Mouse (Mus musculus) heart, embryonic 15.5 days (tissue): ENCODE data around the gene Phf13. TPM values are rescaled to one million over a fixed set of nuclear protein-coding genes. Genes with fewer than 3 reads are reported as not detected.
A peak's percentile ranks its signal among the peaks of the same experiment; 100 is the strongest.
"Not testable (repeated sequence)": the region's sequence is repeated elsewhere in the genome, so short reads cannot be mapped to it uniquely, and the experiment has no call there.

Experiments used
- ATAC-seq: fragments of 200-750 bp; cut with Nextera tagmentation; replicated peaks from 2 replicates; pipeline ENCODE4 v1.8.0; 2017; ENCODE audit warnings: low read depth, moderate TSS enrichment; ENCODE audit not compliant: insufficient number of reproducible peaks, insufficient read depth, low FRiP score
- H3K27ac ChIP-seq: fragments of 300-500 bp; sonication (generic); 2 replicates; pipeline ENCODE4 v1.5.1; 2015; ENCODE audit warnings: mild to moderate bottlenecking, inconsistent platforms
- H3K27me3 ChIP-seq: fragments of 300-500 bp; sonication (generic); 2 replicates; pipeline ENCODE4 v1.6.1; 2015; ENCODE audit warnings: inconsistent platforms
- H3K36me3 ChIP-seq: fragments of 300-500 bp; sonication (generic); 2 replicates; pipeline ENCODE4 v1.6.1; 2015; ENCODE audit warnings: mild to moderate bottlenecking, inconsistent platforms
- H3K4me1 ChIP-seq: fragments of 300-500 bp; sonication (generic); replicated peaks from 2 replicates; pipeline ENCODE4 v1.6.1; 2015; ENCODE audit warnings: inconsistent platforms
- H3K4me2 ChIP-seq: fragments of 300-500 bp; sonication (generic); 2 replicates; pipeline ENCODE4 v1.6.1; 2015; ENCODE audit warnings: inconsistent platforms, mild to moderate bottlenecking, moderate library complexity
- H3K4me3 ChIP-seq: fragments of 300-500 bp; sonication (generic); 2 replicates; pipeline ENCODE4 v1.5.1; 2015; ENCODE audit warnings: mild to moderate bottlenecking, inconsistent platforms
- H3K9ac ChIP-seq: fragments of 300-500 bp; sonication (generic); 2 replicates; pipeline ENCODE4 v1.6.1; 2015; ENCODE audit warnings: mild to moderate bottlenecking, inconsistent platforms
- H3K9me3 ChIP-seq: fragments of 300-500 bp; sonication (generic); replicated peaks from 2 replicates; pipeline ENCODE4 v1.6.1; 2016; ENCODE audit warnings: inconsistent platforms
- WGBS: fragments of 180-500 bp; shearing (Covaris S2); methylation state at CpG from one replicate; pipeline ENCODE4 v1.1.7; 2015; ENCODE audit warnings: mixed read lengths; 5-methylcytosine and 5-hydroxymethylcytosine counted together
- polyA plus RNA-seq: library from polyadenylated mRNA; unstranded; fragments of >200 nt; fragmentation: Nextera tagmentation; extraction: Ambion mirVana; gene quantifications from 2 replicates; pipeline ENCODE4 v1.2.1, GENCODE M21; 2015

Phf13 gene
- 15.2 and 20.7 TPM in 2 replicates for polyA plus RNA-seq

DNA sequence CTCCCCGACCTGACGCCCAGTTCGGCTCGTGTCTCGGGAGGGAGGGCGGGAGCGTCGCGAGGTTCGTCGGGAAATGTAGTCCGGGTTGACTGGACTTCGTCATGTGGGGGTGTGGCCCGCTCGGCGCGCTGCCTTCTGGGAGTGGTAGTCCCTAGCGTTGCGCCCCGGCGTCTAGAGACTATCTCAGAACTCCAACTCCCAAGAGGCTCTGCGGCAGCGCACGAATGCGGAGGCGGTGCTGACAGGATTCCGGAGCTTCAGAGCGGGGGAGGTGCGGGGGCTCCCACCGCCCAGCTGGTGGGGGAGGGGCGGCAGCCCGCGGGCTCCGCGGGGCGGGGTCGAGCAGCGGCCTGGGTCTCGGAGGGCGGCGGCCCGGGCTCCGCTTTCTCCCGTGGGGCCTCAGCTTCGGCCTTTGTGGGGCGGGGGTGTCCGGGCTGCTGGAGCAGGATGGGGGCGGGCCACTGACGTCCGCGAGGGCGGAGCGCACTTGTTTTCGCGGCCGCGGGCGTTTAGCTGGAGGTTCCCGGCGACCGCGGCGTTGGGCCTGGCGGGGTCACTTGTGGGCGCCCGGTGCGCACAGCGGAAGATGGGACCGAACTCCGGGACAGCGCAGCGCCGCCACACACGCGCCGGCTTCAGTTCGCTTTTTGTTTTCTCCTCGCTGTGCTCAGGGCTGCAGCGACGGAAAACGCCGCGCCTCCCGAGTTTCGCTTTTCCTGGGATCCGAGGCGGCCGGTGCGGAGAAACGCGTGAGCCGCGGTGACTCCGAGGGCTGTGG is at the start of gene Phf13:
TSS of gene Phf13 (minus strand) at position 86 of the 778 bp plus-strand sequence.
- Histone ChIP-seq H3K27me3 (no peaks in the 10 kb centered on the region), H3K4me2 (peak within 1 kb of the TSS; percentile 89), H3K36me3 (peaks cover 13% of the 10 kb centered on the region), H3K4me3 (peak within 1 kb of the TSS; percentile 100), H3K9ac (peak within 1 kb of the TSS; percentile 96), H3K27ac (peak within 1 kb of the TSS; percentile 94), H3K9me3 (no peaks in the 10 kb centered on the region), H3K4me1 (peaks cover 28% of the 10 kb centered on the region)
- under 1% methylated on average over 80 of the region's 94 CpGs for WGBS
- peak; percentile 94 for ATAC-seq

DNA sequence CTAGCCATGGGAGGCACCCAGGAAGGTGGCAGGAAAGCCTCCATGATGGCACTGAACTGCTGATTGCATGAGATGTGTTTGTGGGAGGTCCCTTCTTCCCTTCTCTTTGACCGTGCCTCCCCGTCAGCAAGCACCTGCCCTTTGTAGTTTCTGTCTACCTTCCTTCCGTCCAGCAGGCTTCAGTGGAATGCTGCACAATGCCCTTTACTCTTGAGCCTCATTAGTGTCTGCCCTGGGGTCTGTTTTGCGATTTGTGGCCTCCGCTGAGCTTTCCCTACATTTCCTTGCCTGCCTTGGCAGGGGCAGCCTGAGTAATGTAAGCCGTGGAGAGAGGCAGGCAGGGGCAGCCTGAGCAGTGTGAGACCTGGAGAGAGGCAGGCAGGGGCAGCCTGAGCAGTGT is 48.6 kb upstream of the Phf13 start:
- H3K4me3 ChIP-seq = no peak overlapping the region
- no peak overlapping the region for H3K9ac ChIP-seq
- no peak for ATAC-seq
- no peak overlapping the region for H3K27ac ChIP-seq
- no peak overlapping the region for H3K4me2 ChIP-seq
- 79% methylated on average over 6 of the region's 6 CpGs for WGBS
- peaks cover 11% of the 10 kb centered on the region for H3K4me1 ChIP-seq
- no peaks in the 10 kb centered on the region for H3K27me3 ChIP-seq
- peaks cover 77% of the 10 kb centered on the region for H3K36me3 ChIP-seq
- H3K9me3 ChIP-seq = no peaks in the 10 kb centered on the region

DNA sequence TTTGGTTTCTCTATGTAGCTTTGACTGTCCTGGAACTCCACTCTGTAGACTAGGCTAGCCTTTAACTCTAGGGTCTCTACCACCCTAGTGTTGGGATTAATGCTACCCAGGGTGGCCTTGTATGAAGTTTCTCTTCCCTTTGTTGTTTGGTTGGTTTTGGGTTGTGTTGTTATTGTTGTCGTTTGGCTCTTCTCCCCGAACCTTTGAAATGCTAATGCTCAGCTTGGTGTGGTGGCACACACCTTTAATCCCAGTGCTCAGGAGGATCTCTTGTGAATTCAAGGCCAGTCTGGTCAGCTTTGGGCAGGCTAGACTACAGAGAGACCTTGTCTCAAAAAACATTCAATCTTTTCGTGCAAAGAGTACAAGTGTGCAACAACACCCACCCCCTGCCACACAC is 47.1 kb upstream of the Phf13 start:
- peaks cover 17% of the 10 kb centered on the region for H3K4me1 ChIP-seq
- no peak overlapping the region for H3K4me3 ChIP-seq
- H3K9me3 ChIP-seq = no peaks in the 10 kb centered on the region
- no peak for ATAC-seq
- H3K27ac ChIP-seq = no peak overlapping the region
- 91% methylated on average over 3 of the region's 3 CpGs for WGBS
- no peak overlapping the region for H3K9ac ChIP-seq
- no peak overlapping the region for H3K4me2 ChIP-seq
- H3K36me3 ChIP-seq = peaks cover 66% of the 10 kb centered on the region
- H3K27me3 ChIP-seq = no peaks in the 10 kb centered on the region

DNA sequence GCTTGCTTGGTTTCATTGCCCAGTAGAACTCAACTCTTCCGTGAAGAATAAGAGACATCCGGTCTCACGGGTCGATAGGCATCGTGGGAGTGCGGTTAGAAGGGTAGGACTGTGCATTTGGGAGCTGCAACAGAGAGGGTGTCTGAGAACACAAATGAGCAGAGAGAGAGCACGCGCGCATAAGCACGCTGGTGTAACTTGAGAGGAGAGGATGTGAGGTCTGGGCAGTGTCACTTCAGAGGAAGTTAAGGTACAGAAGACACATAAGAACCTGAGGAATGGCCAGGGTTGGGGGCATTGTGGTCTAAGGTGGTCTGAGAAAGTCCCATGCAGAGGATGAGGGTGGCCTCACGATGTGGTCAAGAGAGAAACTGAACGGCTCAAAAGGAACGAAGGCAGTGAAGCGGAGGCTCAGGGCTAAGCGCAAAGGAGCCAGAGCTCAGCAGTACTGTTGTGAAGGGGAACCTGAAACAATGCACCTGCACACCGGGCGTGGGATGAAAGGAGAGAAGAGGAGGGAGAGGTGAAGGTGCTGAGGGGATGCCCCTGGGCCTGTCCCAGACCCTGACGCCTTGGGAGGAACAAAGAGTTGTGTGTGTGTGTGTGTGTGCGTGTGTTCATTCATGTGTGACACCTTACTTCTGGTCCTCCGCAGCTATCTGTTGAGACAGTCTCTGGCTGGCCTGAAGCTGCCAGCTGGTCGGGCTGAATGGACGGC is 46.0 kb upstream of the Phf13 start:
- Histone ChIP-seq H3K9me3 (no peaks in the 10 kb centered on the region), H3K4me3 (no peak overlapping the region), H3K27me3 (no peaks in the 10 kb centered on the region), H3K36me3 (peaks cover 55% of the 10 kb centered on the region), H3K4me2 (no peak overlapping the region), H3K9ac (no peak overlapping the region), H3K27ac (no peak overlapping the region), H3K4me1 (peaks cover 18% of the 10 kb centered on the region)
- no peak for ATAC-seq
- 95% methylated on average over 22 of the region's 22 CpGs for WGBS

DNA sequence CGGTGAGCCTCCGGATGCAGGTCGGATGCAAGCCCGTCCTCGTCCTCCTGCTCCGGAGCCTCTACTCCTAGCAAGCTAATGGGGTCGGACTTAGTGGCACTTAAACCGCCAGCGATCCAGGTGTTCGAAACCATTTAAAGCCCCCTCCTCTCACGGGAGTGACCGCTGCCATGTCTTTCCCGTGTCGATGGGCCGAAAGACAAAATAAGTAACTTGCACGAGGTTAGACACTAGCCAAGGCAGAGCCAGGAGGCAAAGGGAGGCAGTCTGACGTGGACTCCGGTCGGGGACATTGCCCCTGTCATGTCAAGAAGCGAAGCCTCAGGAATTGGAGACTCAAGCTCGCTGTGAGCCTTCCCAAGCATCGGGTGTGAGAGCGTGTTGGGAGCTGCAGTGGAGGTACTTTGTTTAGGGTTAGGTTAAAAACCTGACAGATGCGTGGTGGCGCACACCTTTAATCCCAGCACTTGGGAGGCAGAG is 43.8 kb upstream of the Phf13 start:
- Histone ChIP-seq H3K27me3 (no peaks in the 10 kb centered on the region), H3K9ac (peak overlapping the region; percentile 92), H3K4me2 (peak overlapping the region; percentile 96), H3K9me3 (no peaks in the 10 kb centered on the region), H3K4me1 (peaks cover 18% of the 10 kb centered on the region), H3K4me3 (peak overlapping the region; percentile 99), H3K27ac (no peak overlapping the region), H3K36me3 (peaks cover 38% of the 10 kb centered on the region)
- WGBS = 2% methylated on average over 25 of the region's 25 CpGs
- ATAC-seq = no peak

DNA sequence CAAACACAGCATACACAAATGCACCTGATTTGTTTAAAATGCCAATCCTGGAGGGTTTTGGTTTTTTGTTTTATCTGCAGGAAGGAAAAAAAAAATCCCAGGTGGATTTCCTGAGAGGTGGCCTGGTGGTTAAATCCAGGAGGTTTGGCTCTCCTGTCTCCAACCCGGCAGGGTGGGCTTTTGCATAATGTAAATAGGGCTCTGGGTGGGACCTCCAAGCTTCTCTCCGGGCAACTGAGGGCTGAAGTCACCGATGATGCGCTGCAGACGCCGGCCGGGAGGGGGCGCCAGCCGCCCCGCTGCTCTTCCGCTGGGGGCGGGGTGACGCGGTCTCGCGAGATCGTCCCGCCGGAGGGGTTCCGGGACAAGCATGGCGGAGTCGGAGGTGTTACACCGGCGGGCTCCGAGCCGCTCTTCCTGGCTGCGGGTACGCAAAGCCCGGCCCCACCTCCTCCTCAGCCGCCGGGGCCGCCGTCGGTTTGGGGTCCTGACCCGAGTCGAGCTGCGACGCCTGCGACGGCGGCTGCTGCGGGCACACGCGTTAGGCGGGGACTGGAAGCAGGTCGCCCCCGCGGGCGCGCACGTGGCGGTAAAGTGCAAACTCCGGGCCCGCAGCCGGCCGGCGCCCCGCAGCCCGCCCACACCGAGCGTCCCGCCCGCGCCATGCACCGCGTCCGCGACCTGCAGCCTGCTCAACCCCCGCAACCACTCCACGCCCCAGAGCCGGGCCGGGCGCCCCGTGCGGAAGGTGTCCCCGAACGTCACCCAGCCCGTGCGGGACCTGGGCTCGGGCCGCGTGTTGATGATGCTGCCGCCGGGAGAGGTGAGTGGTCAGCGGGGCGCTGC is 43.1 kb upstream of the Phf13 start, which contains the start of gene Nol9:
TSS of gene Nol9 (plus strand) at position 337 of the 846 bp plus-strand sequence.
- Histone ChIP-seq H3K27ac (peak within 1 kb of the TSS; percentile 51; the same call in 1 of the 2 replicates), H3K4me1 (peaks cover 18% of the 10 kb centered on the region), H3K4me2 (peak within 1 kb of the TSS; percentile 96), H3K36me3 (peaks cover 33% of the 10 kb centered on the region), H3K27me3 (no peaks in the 10 kb centered on the region), H3K4me3 (peak within 1 kb of the TSS; percentile 99), H3K9me3 (no peaks in the 10 kb centered on the region), H3K9ac (peak within 1 kb of the TSS; percentile 92)
- ATAC-seq = peak; percentile 86
- WGBS = under 1% methylated on average over 85 of the region's 86 CpGs

DNA sequence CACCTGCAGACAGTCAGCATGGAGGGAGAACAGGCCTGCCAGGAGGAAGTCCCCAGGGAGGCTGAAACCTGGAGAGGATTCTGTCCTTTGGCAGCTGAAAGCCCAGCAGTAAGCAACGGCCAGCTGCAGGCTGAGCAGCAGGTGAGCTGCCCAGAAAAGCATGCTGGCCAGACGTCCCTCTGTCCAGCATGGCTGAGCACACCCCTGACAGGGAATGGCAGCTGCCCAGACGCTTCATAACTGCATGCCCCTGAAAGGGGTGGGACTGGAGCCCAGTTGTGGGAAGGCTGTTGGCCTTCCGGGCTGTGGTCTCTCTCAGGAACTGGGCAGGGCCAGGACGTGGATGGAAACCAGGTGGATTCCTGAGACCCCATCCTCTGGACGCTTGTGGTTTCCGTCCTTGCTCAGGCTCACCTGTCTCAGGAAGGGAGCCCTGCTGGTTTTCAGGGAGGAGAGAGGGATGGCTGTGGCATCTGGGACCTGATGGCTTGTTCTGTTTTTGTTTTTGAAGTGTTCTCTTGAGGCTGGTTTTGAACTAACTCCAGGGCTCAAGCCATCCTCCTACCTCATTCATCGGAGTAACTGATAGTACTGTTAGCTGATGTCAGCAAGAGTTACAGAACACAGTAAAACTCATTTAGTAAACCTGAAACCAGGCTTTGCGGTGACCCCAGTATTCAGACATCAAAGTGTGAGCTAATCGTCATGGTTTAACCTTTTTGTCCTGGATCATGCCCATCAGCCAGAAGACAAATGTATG is 42.3 kb upstream of the Phf13 start, which contains the start of gene Tas1r1:
TSS of gene Tas1r1 (minus strand) at position 344 of the 760 bp plus-strand sequence.
- ATAC-seq = no peak

DNA sequence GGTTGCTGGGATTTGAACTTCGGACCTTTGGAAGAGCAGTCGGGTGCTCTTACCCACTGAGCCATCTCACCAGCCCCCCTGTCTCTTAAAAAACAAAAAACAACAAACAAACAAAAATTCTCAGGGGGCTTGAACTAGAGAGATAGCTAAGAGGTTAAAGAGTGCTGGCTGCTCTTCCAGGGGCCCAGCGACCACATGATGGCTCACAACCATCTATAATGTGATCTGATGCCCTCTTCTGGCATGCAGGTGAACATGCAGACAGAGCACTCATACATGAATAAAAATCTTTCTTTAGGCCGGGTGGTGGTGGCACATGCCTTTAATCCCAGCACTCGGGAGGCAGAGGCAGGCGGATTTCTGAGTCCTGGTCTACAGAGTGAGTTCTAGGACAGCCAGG is 40.4 kb upstream of the Phf13 start:
- H3K27ac ChIP-seq, H3K4me3 ChIP-seq, H3K36me3 ChIP-seq, H3K9me3 ChIP-seq, ATAC-seq, H3K4me2 ChIP-seq, H3K9ac ChIP-seq: not testable (repeated sequence)
- peaks cover 12% of the 10 kb centered on the region; the same call in 1 of the 2 replicates for H3K27me3 ChIP-seq
- WGBS = 89% methylated on average over 6 of the region's 6 CpGs
- H3K4me1 ChIP-seq = peaks cover 18% of the 10 kb centered on the region

More for the DNA sequence above, 42.3 kb upstream of the Phf13 start, which contains the start of gene Tas1r1:
- Histone ChIP-seq H3K9ac (peak within 1 kb of the TSS; percentile 92), H3K27me3 (no peaks in the 10 kb centered on the region), H3K9me3 (no peaks in the 10 kb centered on the region), H3K4me2 (peak within 1 kb of the TSS; percentile 96), H3K27ac (peak within 1 kb of the TSS; percentile 51; the same call in 1 of the 2 replicates), H3K36me3 (peaks cover 25% of the 10 kb centered on the region), H3K4me3 (peak within 1 kb of the TSS; percentile 99), H3K4me1 (peaks cover 18% of the 10 kb centered on the region)
- 38% methylated on average over 10 of the region's 10 CpGs for WGBS

DNA sequence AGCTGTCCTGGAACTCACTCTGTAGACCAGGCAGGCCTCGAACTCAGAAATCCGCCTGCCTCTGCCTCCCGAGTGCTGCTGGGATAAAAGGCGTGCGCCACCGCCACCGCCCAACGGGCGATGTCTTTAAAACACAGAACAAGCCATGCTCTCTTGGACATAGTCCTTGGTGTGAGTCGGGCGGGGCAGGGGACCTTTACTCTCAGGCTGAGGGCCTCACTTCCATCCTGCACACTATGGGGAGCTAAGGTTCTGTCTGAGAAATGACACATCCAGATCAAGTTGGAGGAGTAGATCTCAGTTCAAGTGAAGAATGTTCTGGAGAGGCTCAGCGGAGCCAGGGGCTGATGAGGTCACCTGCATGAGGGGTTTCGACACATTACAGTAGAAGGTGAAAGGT is 36.9 kb upstream of the Phf13 start:
- Histone ChIP-seq H3K27me3 (peaks cover 12% of the 10 kb centered on the region; the same call in 1 of the 2 replicates), H3K36me3 (no peaks in the 10 kb centered on the region), H3K4me3 (no peak overlapping the region), H3K9ac (no peak overlapping the region), H3K9me3 (no peaks in the 10 kb centered on the region), H3K4me2 (no peak overlapping the region), H3K27ac (no peak overlapping the region), H3K4me1 (peaks cover 10% of the 10 kb centered on the region)
- no peak for ATAC-seq
- WGBS = 83% methylated on average over 13 of the region's 13 CpGs

DNA sequence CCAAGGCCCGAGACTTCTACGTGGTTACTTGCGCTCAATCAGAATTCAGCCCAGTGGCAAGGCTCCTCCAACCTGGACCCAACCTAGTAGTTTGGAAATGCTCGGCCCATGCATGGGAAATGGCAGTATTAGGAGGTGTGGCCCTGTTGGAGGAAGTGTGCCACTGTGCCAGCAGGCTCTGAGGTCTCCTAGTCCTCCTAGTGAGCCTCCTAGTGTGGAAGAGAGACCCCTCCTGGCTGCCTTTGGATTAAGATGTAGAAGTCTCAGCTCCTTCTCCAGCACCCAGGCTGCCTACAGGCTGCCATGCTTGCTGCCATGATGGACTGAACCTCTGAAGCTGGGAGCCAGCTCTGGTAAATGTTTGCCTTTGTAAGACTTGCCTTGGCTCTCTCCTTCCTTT is 33.9 kb upstream of the Phf13 start:
- H3K9me3 ChIP-seq = no peaks in the 10 kb centered on the region

More for the DNA sequence above, 33.9 kb upstream of the Phf13 start:
- no peak overlapping the region for H3K4me3 ChIP-seq
- no peak overlapping the region for H3K27ac ChIP-seq
- H3K9ac ChIP-seq = no peak overlapping the region; the same call in 1 of the 2 replicates
- WGBS = 71% methylated on average over 4 of the region's 4 CpGs
- H3K27me3 ChIP-seq = peaks cover 12% of the 10 kb centered on the region; the same call in 1 of the 2 replicates
- no peak for ATAC-seq
- H3K4me1 ChIP-seq = peaks cover 34% of the 10 kb centered on the region
- no peaks in the 10 kb centered on the region; the same call in 1 of the 2 replicates for H3K36me3 ChIP-seq
- H3K4me2 ChIP-seq = no peak overlapping the region
